Mouse (Mus musculus): ENCODE measurements at regions not wholly inside any gene's neighbourhood (a gene's known extent, or its start where the extent isn't known, plus 50 kb on each side); places are given as distances from the start of the nearest gene placed in this dataset.

- TF ChIP-seq CTCF (IDR thresholded peaks at IDR 0.05; ENCODE audit: low read depth, low read length), result no peak
- TF ChIP-seq POLR2A (IDR thresholded peaks at IDR 0.05; ENCODE audit: extremely low read depth, insufficient read depth, low read length), result no peak
- no peaks in the 10 kb centered on the region for H3K36me3 ChIP-seq (ENCODE audit: control insufficient read depth, insufficient read depth, low read length)
- no peak overlapping the region for H3K27ac ChIP-seq (replicated peaks; ENCODE audit: insufficient read depth, low read depth, low read length)
- DNase-seq (ENCODE audit: extremely low read depth, low read depth, low spot score), result no peak
- WGBS, result 46% methylated on average over 5 of the region's 5 CpGs
- no peaks in the 10 kb centered on the region for H3K4me1 ChIP-seq (ENCODE audit: control insufficient read depth, insufficient read depth, low read length)
- H3K4me3 ChIP-seq (ENCODE audit: insufficient read depth, low read depth, low read length), result no peak overlapping the region
- no peaks in the 10 kb centered on the region; the same call in 1 of the 2 replicates for H3K27me3 ChIP-seq (ENCODE audit: control insufficient read depth, insufficient read depth, low read length)
- no peaks in the 10 kb centered on the region for H3K79me2 ChIP-seq (ENCODE audit: control insufficient read depth, insufficient read depth, low read length)
- H3K9ac ChIP-seq (ENCODE audit: low read depth, low read length), result no peak overlapping the region
Observed at GRCm38 (mm10) chr3:52821450-52821849, 195.6 kb downstream of the Cog6 start.

GRCm38 (mm10) chr3:52818401-52818800 is 198.6 kb downstream of the Cog6 start:
- TF ChIP-seq POLR2A (IDR thresholded peaks at IDR 0.05; ENCODE audit: extremely low read depth, insufficient read depth, low read length) (no peak), CTCF (IDR thresholded peaks at IDR 0.05; ENCODE audit: low read depth, low read length) (no peak)
- Histone ChIP-seq H3K27ac (replicated peaks; ENCODE audit: insufficient read depth, low read depth, low read length) (no peak overlapping the region), H3K79me2 (ENCODE audit: control insufficient read depth, insufficient read depth, low read length) (no peaks in the 10 kb centered on the region), H3K9ac (ENCODE audit: low read depth, low read length) (no peak overlapping the region), H3K4me1 (ENCODE audit: control insufficient read depth, insufficient read depth, low read length) (no peaks in the 10 kb centered on the region), H3K36me3 (ENCODE audit: control insufficient read depth, insufficient read depth, low read length) (no peaks in the 10 kb centered on the region), H3K4me3 (ENCODE audit: insufficient read depth, low read depth, low read length) (no peak overlapping the region), H3K27me3 (ENCODE audit: control insufficient read depth, insufficient read depth, low read length) (no peaks in the 10 kb centered on the region; the same call in 1 of the 2 replicates)
- WGBS, result 83% methylated on average over 4 of the region's 4 CpGs
- no peak for DNase-seq (ENCODE audit: extremely low read depth, low read depth, low spot score)

GRCm38 (mm10) chr3:52817416-52817815 is 199.6 kb downstream of the Cog6 start:
- no peaks in the 10 kb centered on the region for H3K36me3 ChIP-seq (ENCODE audit: control insufficient read depth, insufficient read depth, low read length)
- H3K27ac ChIP-seq (replicated peaks; ENCODE audit: insufficient read depth, low read depth, low read length), result no peak overlapping the region
- H3K4me1 ChIP-seq (ENCODE audit: control insufficient read depth, insufficient read depth, low read length), result no peaks in the 10 kb centered on the region
- WGBS, result 90% methylated on average over 6 of the region's 6 CpGs
- H3K4me3 ChIP-seq (ENCODE audit: insufficient read depth, low read depth, low read length), result no peak overlapping the region
- H3K79me2 ChIP-seq (ENCODE audit: control insufficient read depth, insufficient read depth, low read length), result no peaks in the 10 kb centered on the region
- TF ChIP-seq POLR2A (IDR thresholded peaks at IDR 0.05; ENCODE audit: extremely low read depth, insufficient read depth, low read length) (no peak), CTCF (IDR thresholded peaks at IDR 0.05; ENCODE audit: low read depth, low read length) (no peak)
- DNase-seq (ENCODE audit: extremely low read depth, low read depth, low spot score), result no peak
- H3K9ac ChIP-seq (ENCODE audit: low read depth, low read length), result no peak overlapping the region
- no peaks in the 10 kb centered on the region; the same call in 1 of the 2 replicates for H3K27me3 ChIP-seq (ENCODE audit: control insufficient read depth, insufficient read depth, low read length)

DNA sequence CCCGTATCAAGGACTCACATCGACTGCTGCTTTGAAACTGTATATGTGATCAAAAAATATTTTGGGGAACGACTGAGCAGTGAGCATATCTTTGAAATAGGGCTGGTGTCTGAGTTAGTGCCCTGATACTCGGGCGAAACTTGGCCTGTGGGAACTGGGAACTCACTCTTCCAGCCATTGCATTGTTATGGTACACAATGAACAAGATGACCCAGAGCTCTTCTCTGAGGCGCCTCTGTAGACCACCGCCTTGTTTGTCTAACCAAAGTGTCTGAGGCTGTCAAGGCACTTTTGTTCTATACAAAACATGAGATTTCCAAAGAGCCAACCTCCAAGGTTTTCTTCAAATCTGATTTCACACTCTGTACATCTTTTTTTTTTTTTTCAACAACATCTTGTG is 201.5 kb downstream of the Cog6 start:
- no peak overlapping the region for H3K9ac ChIP-seq (ENCODE audit: low read depth, low read length)
- no peak for DNase-seq (ENCODE audit: extremely low read depth, low read depth, low spot score)
- no peaks in the 10 kb centered on the region for H3K36me3 ChIP-seq (ENCODE audit: control insufficient read depth, insufficient read depth, low read length)
- H3K27ac ChIP-seq (replicated peaks; ENCODE audit: insufficient read depth, low read depth, low read length), result no peak overlapping the region
- H3K27me3 ChIP-seq (ENCODE audit: control insufficient read depth, insufficient read depth, low read length), result no peaks in the 10 kb centered on the region
- no peak overlapping the region for H3K4me3 ChIP-seq (ENCODE audit: insufficient read depth, low read depth, low read length)
- WGBS, result 91% methylated on average over 7 of the region's 7 CpGs
- H3K4me1 ChIP-seq (ENCODE audit: control insufficient read depth, insufficient read depth, low read length), result no peaks in the 10 kb centered on the region
- TF ChIP-seq CTCF (IDR thresholded peaks at IDR 0.05; ENCODE audit: low read depth, low read length) (no peak), POLR2A (IDR thresholded peaks at IDR 0.05; ENCODE audit: extremely low read depth, insufficient read depth, low read length) (no peak)
- no peaks in the 10 kb centered on the region for H3K79me2 ChIP-seq (ENCODE audit: control insufficient read depth, insufficient read depth, low read length)

DNA sequence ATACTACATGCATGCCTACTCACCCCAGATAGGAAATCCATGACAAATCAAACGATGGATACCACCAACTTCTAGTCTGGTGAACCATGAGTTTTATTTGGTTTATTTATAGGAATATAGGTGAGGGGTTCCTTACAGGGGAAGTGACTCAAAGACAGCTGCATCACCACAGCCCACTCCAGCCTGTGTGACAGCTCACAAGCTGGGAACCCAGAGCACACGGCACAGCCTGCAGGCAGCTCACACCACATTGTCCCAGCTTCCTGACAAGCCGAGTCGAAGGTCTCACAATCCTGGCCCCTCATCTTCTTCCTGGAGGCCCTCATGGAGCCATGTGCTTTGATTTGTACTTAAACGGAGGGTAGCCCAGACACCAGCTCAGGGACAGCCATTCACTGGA is 214.7 kb downstream of the Cog6 start:
- H3K79me2 ChIP-seq (ENCODE audit: control insufficient read depth, insufficient read depth, low read length), result no peaks in the 10 kb centered on the region
- no peak for DNase-seq (ENCODE audit: extremely low read depth, low read depth, low spot score)
- 87% methylated on average over 5 of the region's 5 CpGs for WGBS

GRCm38 (mm10) chr3:52801446-52801845 is 215.6 kb downstream of the Cog6 start:
- H3K36me3 ChIP-seq (ENCODE audit: control insufficient read depth, insufficient read depth, low read length), result no peaks in the 10 kb centered on the region
- H3K9ac ChIP-seq (ENCODE audit: low read depth, low read length), result no peak overlapping the region
- no peak for TF ChIP-seq CTCF (IDR thresholded peaks at IDR 0.05; ENCODE audit: low read depth, low read length)
- no peak for TF ChIP-seq POLR2A (IDR thresholded peaks at IDR 0.05; ENCODE audit: extremely low read depth, insufficient read depth, low read length)
- DNase-seq (ENCODE audit: extremely low read depth, low read depth, low spot score), result no peak
- no peaks in the 10 kb centered on the region for H3K27me3 ChIP-seq (ENCODE audit: control insufficient read depth, insufficient read depth, low read length)
- no peak overlapping the region for H3K27ac ChIP-seq (replicated peaks; ENCODE audit: insufficient read depth, low read depth, low read length)
- no peak overlapping the region for H3K4me3 ChIP-seq (ENCODE audit: insufficient read depth, low read depth, low read length)
- WGBS, result 94% methylated on average over 5 of the region's 5 CpGs
- no peaks in the 10 kb centered on the region for H3K79me2 ChIP-seq (ENCODE audit: control insufficient read depth, insufficient read depth, low read length)
- no peaks in the 10 kb centered on the region for H3K4me1 ChIP-seq (ENCODE audit: control insufficient read depth, insufficient read depth, low read length)

More for the DNA sequence above, 214.7 kb downstream of the Cog6 start:
- Histone ChIP-seq H3K4me1 (ENCODE audit: control insufficient read depth, insufficient read depth, low read length) (no peaks in the 10 kb centered on the region), H3K4me3 (ENCODE audit: insufficient read depth, low read depth, low read length) (no peak overlapping the region), H3K9ac (ENCODE audit: low read depth, low read length) (no peak overlapping the region), H3K27ac (replicated peaks; ENCODE audit: insufficient read depth, low read depth, low read length) (no peak overlapping the region), H3K36me3 (ENCODE audit: control insufficient read depth, insufficient read depth, low read length) (no peaks in the 10 kb centered on the region), H3K27me3 (ENCODE audit: control insufficient read depth, insufficient read depth, low read length) (no peaks in the 10 kb centered on the region)
- TF ChIP-seq POLR2A (IDR thresholded peaks at IDR 0.05; ENCODE audit: extremely low read depth, insufficient read depth, low read length) (no peak), CTCF (IDR thresholded peaks at IDR 0.05; ENCODE audit: low read depth, low read length) (no peak)
